Mouse (Mus musculus): ENCODE measurements around the gene Ncr1.
"Not testable (repeated sequence)": the region's sequence is repeated elsewhere in the genome, so short reads cannot be mapped to it uniquely, and the experiment has no call there.

Ncr1 gene

GRCm38 (mm10) chr7:4337509-4337908 lies at the start of gene Ncr1:
Ncr1 (plus strand) TSS chr7:4337724.
- DNase-seq (ENCODE audit: low spot score in 2 of 2) = no peak

GRCm38 (mm10) chr7:4292638-4293037 lies 44.9 kb upstream of the Ncr1 start:
- DNase-seq (ENCODE audit: low spot score in 2 of 2) = no peak

- no peak for DNase-seq (ENCODE audit: low spot score in 2 of 2)
These were observed 40.3 kb upstream of the Ncr1 start for GRCm38 (mm10) chr7:4297189-4297588.

- no peak for DNase-seq (ENCODE audit: low spot score in 2 of 2)
These were observed 37.4 kb upstream of the Ncr1 start for GRCm38 (mm10) chr7:4300166-4300565.

GRCm38 (mm10) chr7:4303457-4303856 lies 34.1 kb upstream of the Ncr1 start:
- no peak for DNase-seq (ENCODE audit: low spot score in 2 of 2)

GRCm38 (mm10) chr7:4313109-4313508 lies 24.4 kb upstream of the Ncr1 start:
- DNase-seq (ENCODE audit: low spot score in 2 of 2) = not testable (repeated sequence)

- not testable (repeated sequence) for DNase-seq (ENCODE audit: low spot score in 2 of 2)
These were observed 24.0 kb upstream of the Ncr1 start for GRCm38 (mm10) chr7:4313531-4313930.

GRCm38 (mm10) chr7:4323301-4323700 lies 14.2 kb upstream of the Ncr1 start:
- no peak for DNase-seq (ENCODE audit: low spot score in 2 of 2)

GRCm38 (mm10) chr7:4373521-4373920 lies 36.0 kb downstream of the Ncr1 start:
- DNase-seq (ENCODE audit: low spot score in 2 of 2) = no peak
